Mouse (Mus musculus): ENCODE results near the gene Grk2.

- TF ChIP-seq POLR2AphosphoS2 (IDR thresholded peaks at IDR 0.05; ENCODE audit: insufficient read length, low read depth), result no peak
- TF ChIP-seq POLR2A (IDR thresholded peaks at IDR 0.05; ENCODE audit: insufficient read length, low read depth), result no peak
- TF ChIP-seq MYOD1 (IDR thresholded peaks at IDR 0.05; ENCODE audit: control insufficient read depth in 1 of 3, insufficient read length in 2 of 3, low read depth in 2 of 3), result no peak
Observed at GRCm38 (mm10) chr19:4338162-4338561, 32.1 kb upstream of the Grk2 start.

Data from myocyte (in vitro differentiated cells).